Mouse (Mus musculus): Measurements from ENCODE around the gene Rptor.

GRCm38 (mm10) chr11:119766023-119766422 lies 163.3 kb downstream of the Rptor start:
- no peak for TF ChIP-seq POLR2A (IDR thresholded peaks at IDR 0.05; ENCODE audit: extremely low read depth, insufficient read depth, low read length)
- no peak for TF ChIP-seq CTCF (IDR thresholded peaks at IDR 0.05; ENCODE audit: low read depth, low read length)

Data from liver, adult 2 months (tissue).